Mouse (Mus musculus) megakaryocyte, embryonic 14.5 days (primary cell): ENCODE results near the gene Nceh1.

ENCODE experiments used
- FLI1 ChIP-seq: IDR thresholded peaks from 2 replicates; pipeline ENCODE4 v1.6.1; 2012; ENCODE audit warnings: low read length, inconsistent platforms, mixed read lengths
- GATA1 ChIP-seq: IDR thresholded peaks from 3 replicates; pipeline ENCODE4 v1.6.1; 2012; ENCODE audit warnings: mixed read lengths, low read length, inconsistent platforms, borderline replicate concordance

- TF ChIP-seq GATA1 (no peak), FLI1 (no peak)
Observed at GRCm38 (mm10) chr3:27154280-27154679, 28.5 kb upstream of the Nceh1 start.
